Mouse (Mus musculus) G1E (cell line): ENCODE measurements around the gene Lima1.

ENCODE experiments used
- CTCF ChIP-seq: IDR thresholded peaks from 2 replicates; pipeline ENCODE4 v1.5.1; 2012; ENCODE audit warnings: low read depth, low read length, inconsistent platforms, mixed read lengths
- GATA1 ChIP-seq: IDR thresholded peaks from 2 replicates; pipeline ENCODE4 v1.6.1; 2012; ENCODE audit warnings: borderline replicate concordance, low read length, inconsistent platforms, mixed read lengths
- TAL1 ChIP-seq: conservative IDR thresholded peaks from 2 replicates; pipeline ENCODE4 v1.6.1; 2012; ENCODE audit warnings: low read depth, low read length, inconsistent platforms, mixed read lengths

- TF ChIP-seq CTCF (no peak), GATA1 (no peak), TAL1 (no peak)
Measured at GRCm38 (mm10) chr15:99907041-99907440, 31.8 kb upstream of the Lima1 start.
